Mouse (Mus musculus) myocyte (in vitro differentiated cells): ENCODE data around the gene Fcer2a.

Experiments
- CEBPB ChIP-seq: IDR thresholded peaks from 2 replicates; pipeline ENCODE4 v1.6.1; 2011; ENCODE audit warnings: mild to moderate bottlenecking, moderate library complexity; ENCODE audit not compliant: poor library complexity, insufficient read depth, severe bottlenecking
- E2F4 ChIP-seq: IDR thresholded peaks from one replicate; pipeline ENCODE4 v1.6.1; 2011; ENCODE audit warnings: mild to moderate bottlenecking, control low read depth, moderate library complexity; ENCODE audit not compliant: insufficient read depth
- MAX ChIP-seq: IDR thresholded peaks from one replicate; pipeline ENCODE4 v1.6.1; 2011; ENCODE audit warnings: low read depth, mild to moderate bottlenecking, control low read depth
- MYOD1 ChIP-seq, 3 experiments: IDR thresholded peaks; one replicate each; pipeline ENCODE4 v1.6.1; 2011; ENCODE audit warnings: control low read depth in 2 of 3, low read depth in 2 of 3, mild to moderate bottlenecking in 2 of 3, moderate library complexity in 1 of 3; ENCODE audit not compliant: insufficient read length in 2 of 3, control insufficient read depth in 1 of 3
- MYOG ChIP-seq, 3 experiments: IDR thresholded peaks; one replicate each; pipeline ENCODE4 v1.6.1; 2011; ENCODE audit warnings: control low read depth in 2 of 3, low read depth in 2 of 3, mild to moderate bottlenecking in 2 of 3; ENCODE audit not compliant: insufficient read length in 2 of 3, control insufficient read depth in 1 of 3, insufficient read depth in 1 of 3
- POLR2A ChIP-seq: IDR thresholded peaks from one replicate; pipeline ENCODE4 v1.6.1; 2011; ENCODE audit warnings: low read depth, mild to moderate bottlenecking, control low read depth, moderate library complexity; ENCODE audit not compliant: insufficient read length
- POLR2AphosphoS2 ChIP-seq: IDR thresholded peaks from one replicate; pipeline ENCODE4 v1.6.1; 2011; ENCODE audit warnings: low read depth, control low read depth; ENCODE audit not compliant: insufficient read length
- SRF ChIP-seq: IDR thresholded peaks from one replicate; pipeline ENCODE4 v1.6.1; 2011; ENCODE audit warnings: low read depth; ENCODE audit not compliant: control insufficient read depth, insufficient read length
- TCF12 ChIP-seq: IDR thresholded peaks from one replicate; pipeline ENCODE4 v1.6.1; 2011; ENCODE audit warnings: mild to moderate bottlenecking, control low read depth; ENCODE audit not compliant: poor library complexity, insufficient read depth, severe bottlenecking
- TCF3 ChIP-seq: IDR thresholded peaks from one replicate; pipeline ENCODE4 v1.6.1; 2011; ENCODE audit warnings: low read depth, control low read depth; ENCODE audit not compliant: insufficient read length
- USF1 ChIP-seq: IDR thresholded peaks from one replicate; pipeline ENCODE4 v1.6.1; 2011; ENCODE audit warnings: low read depth, mild to moderate bottlenecking, control low read depth, moderate library complexity

- TF ChIP-seq POLR2A = no peak
- no peak for TF ChIP-seq MYOG (IDR thresholded peaks at IDR 0.05; ENCODE audit: control insufficient read depth in 1 of 3, insufficient read depth in 1 of 3, insufficient read length in 2 of 3, low read depth in 2 of 3)
- no peak for TF ChIP-seq E2F4
- no peak for TF ChIP-seq MAX
- TF ChIP-seq TCF12 = no peak
- no peak for TF ChIP-seq POLR2AphosphoS2
- TF ChIP-seq USF1 = no peak
- no peak for TF ChIP-seq SRF
- TF ChIP-seq MYOD1 (IDR thresholded peaks at IDR 0.05; ENCODE audit: control insufficient read depth in 1 of 3, insufficient read length in 2 of 3, low read depth in 2 of 3) = no peak
- no peak for TF ChIP-seq CEBPB
- no peak for TF ChIP-seq TCF3
Measured at GRCm38 (mm10) chr8:3707611-3708010, 13.6 kb upstream of the Fcer2a start.
